Mouse (Mus musculus) heart, postnatal 4 days (tissue): ENCODE results near the gene Copb2. TPM values are rescaled to one million over a fixed set of nuclear protein-coding genes. Genes with fewer than 3 reads are reported as not detected.

Experiments used
- total RNA-seq, 2 experiments: library from RNA; stranded (reverse); gene quantifications; 2 replicates each; pipeline ENCODE4 v1.2.3; 2021

Gene Copb2
- total RNA-seq, 2 experiments from 2014 or later, result 126 to 128 TPM

Other genes starting within 250 kb of the Copb2 start
- 10 to 100 TPM; 22.3 to 23.2 TPM for gene Rbp1, start 140.8 kb upstream of the Copb2 start, total RNA-seq
- not detected for gene Rbp2, start 77.6 kb upstream of the Copb2 start, total RNA-seq
- gene Mrps22, start 37.9 kb downstream of the Copb2 start, total RNA-seq, result 10 to 100 TPM; 39.9 to 44.6 TPM